Mouse (Mus musculus): ENCODE data around the gene Gm13272.
"Not testable (repeated sequence)": the region's sequence is repeated elsewhere in the genome, so short reads cannot be mapped to it uniquely, and the experiment has no call there.

- TF ChIP-seq CTCF (IDR thresholded peaks at IDR 0.05); EP300 (IDR thresholded peaks at IDR 0.05; ENCODE audit: insufficient read depth, low read depth, low read length): not testable (repeated sequence)
These were observed 5.8 kb downstream of the Gm13272 start, which contains the start of gene Gm13276 for GRCm38 (mm10) chr4:88785409-88785808.
